Mouse (Mus musculus) liver, postnatal 0 days (tissue): ENCODE measurements around the gene Gm10118.

Experiments used
- CTCF ChIP-seq: sonication (generic); IDR thresholded peaks from 2 replicates; pipeline ENCODE4 v1.5.1; 2016; ENCODE audit warnings: antibody characterized with exemption, low read depth
- EP300 ChIP-seq: IDR thresholded peaks from 2 replicates; pipeline ENCODE4 v1.6.1; 2016; ENCODE audit warnings: antibody characterized with exemption, low read depth, mild to moderate bottlenecking

DNA sequence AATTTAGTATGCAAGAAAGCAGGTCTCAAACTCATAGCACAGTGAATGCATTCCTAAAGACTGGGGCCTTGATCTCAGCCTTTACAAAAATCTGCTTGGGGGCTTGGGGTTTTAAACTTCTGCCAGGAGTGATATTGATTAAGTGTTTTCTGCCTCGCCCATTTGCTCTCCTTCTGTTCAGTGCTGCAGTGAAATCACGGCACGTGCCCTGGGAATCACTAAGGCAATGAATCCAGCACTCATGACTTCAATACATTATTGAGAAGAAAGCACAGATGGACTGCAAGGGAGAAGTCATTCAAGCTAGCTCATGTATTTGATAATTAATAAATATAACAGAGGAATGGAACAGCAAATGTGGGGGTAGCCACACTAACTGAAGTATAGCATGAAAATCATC is 18.3 kb upstream of the Gm10118 start:
- TF ChIP-seq EP300 (no peak), CTCF (no peak)
